Mouse (Mus musculus): ENCODE data around the gene Ppp6r2. TPM values are rescaled to one million over a fixed set of nuclear protein-coding genes. Genes with fewer than 3 reads are reported as not detected.

Ppp6r2 gene
- 64.8 and 76.9 TPM in 2 replicates for polyA plus RNA-seq (2015; fragmentation: Nextera tagmentation; extraction: Ambion mirVana)

GRCm38 (mm10) chr15:89210915-89211715 lies at the start of gene Ppp6r2:
Ppp6r2 (plus strand) TSS chr15:89211553.
- Histone ChIP-seq H3K4me2 (peak within 1 kb of the TSS; percentile 90), H3K27ac (replicated peaks) (peak within 1 kb of the TSS; percentile 93), H3K36me3 (peaks cover 9% of the 10 kb centered on the region), H3K4me1 (replicated peaks) (peaks cover 33% of the 10 kb centered on the region), H3K4me3 (peak within 1 kb of the TSS; percentile 97), H3K9me3 (no peaks in the 10 kb centered on the region), H3K27me3 (no peaks in the 10 kb centered on the region), H3K9ac (peak within 1 kb of the TSS; percentile 99)
- ATAC-seq (ENCODE audit: low read depth), result peak; percentile 89
- WGBS, result 4% methylated on average over 50 of the region's 73 CpGs

GRCm38 (mm10) chr15:89165478-89165877 lies 45.9 kb upstream of the Ppp6r2 start:
- no peak overlapping the region for H3K27ac ChIP-seq (replicated peaks)
- H3K27me3 ChIP-seq, result no peaks in the 10 kb centered on the region
- H3K36me3 ChIP-seq, result peaks cover 90% of the 10 kb centered on the region
- WGBS, result 90% methylated on average over 12 of the region's 12 CpGs
- no peaks in the 10 kb centered on the region for H3K9me3 ChIP-seq
- H3K4me3 ChIP-seq, result no peak overlapping the region
- H3K4me1 ChIP-seq (replicated peaks), result peaks cover 19% of the 10 kb centered on the region
- no peak overlapping the region for H3K9ac ChIP-seq
- no peak for ATAC-seq (ENCODE audit: low read depth)
- no peak overlapping the region for H3K4me2 ChIP-seq

- no peaks in the 10 kb centered on the region for H3K27me3 ChIP-seq
- peaks cover 55% of the 10 kb centered on the region for H3K36me3 ChIP-seq
- H3K4me1 ChIP-seq (replicated peaks), result peaks cover 53% of the 10 kb centered on the region
- H3K9ac ChIP-seq, result peak overlapping the region; percentile 41; the same call in 1 of the 2 replicates
- H3K9me3 ChIP-seq, result no peaks in the 10 kb centered on the region
- WGBS, result 61% methylated on average over 10 of the region's 10 CpGs
- ATAC-seq (ENCODE audit: low read depth), result no peak
- H3K27ac ChIP-seq (replicated peaks), result peak overlapping the region; percentile 76
- H3K4me3 ChIP-seq, result no peak overlapping the region
- H3K4me2 ChIP-seq, result peak overlapping the region; percentile 5; the same call in 1 of the 2 replicates
These were observed 42.4 kb upstream of the Ppp6r2 start for GRCm38 (mm10) chr15:89168922-89169321.

GRCm38 (mm10) chr15:89169431-89169830 lies 41.9 kb upstream of the Ppp6r2 start:
- peak; percentile 60 for ATAC-seq (ENCODE audit: low read depth)
- Histone ChIP-seq H3K9me3 (no peaks in the 10 kb centered on the region), H3K9ac (peak overlapping the region; percentile 41), H3K4me3 (no peak overlapping the region), H3K27me3 (no peaks in the 10 kb centered on the region), H3K4me1 (replicated peaks) (peaks cover 58% of the 10 kb centered on the region), H3K36me3 (peaks cover 50% of the 10 kb centered on the region), H3K4me2 (peak overlapping the region; percentile 5; the same call in 1 of the 2 replicates), H3K27ac (replicated peaks) (peak overlapping the region; percentile 76)
- under 1% methylated on average over 10 of the region's 10 CpGs for WGBS

- peak overlapping the region; percentile 76 for H3K27ac ChIP-seq (replicated peaks)
- WGBS, result 69% methylated on average over 3 of the region's 3 CpGs
- H3K4me2 ChIP-seq, result 0 out of 2 replicates have a peak overlapping the region, but pooled peaks have one; percentile 5
- H3K9me3 ChIP-seq, result no peaks in the 10 kb centered on the region
- H3K36me3 ChIP-seq, result peaks cover 43% of the 10 kb centered on the region
- no peak overlapping the region for H3K4me3 ChIP-seq
- peaks cover 65% of the 10 kb centered on the region for H3K4me1 ChIP-seq (replicated peaks)
- ATAC-seq (ENCODE audit: low read depth), result no peak
- no peaks in the 10 kb centered on the region for H3K27me3 ChIP-seq
- H3K9ac ChIP-seq, result peak overlapping the region; percentile 22; the same call in 1 of the 2 replicates
These were observed 41.3 kb upstream of the Ppp6r2 start for GRCm38 (mm10) chr15:89170102-89170501.

- ATAC-seq (ENCODE audit: low read depth), result no peak
- WGBS, result 95% methylated on average over 5 of the region's 5 CpGs
- peaks cover 29% of the 10 kb centered on the region for H3K36me3 ChIP-seq
- H3K4me3 ChIP-seq, result no peak overlapping the region
- H3K27ac ChIP-seq (replicated peaks), result no peak overlapping the region
- peak overlapping the region; percentile 99 for H3K4me2 ChIP-seq
- H3K9ac ChIP-seq, result peak overlapping the region; percentile 87; the same call in 1 of the 2 replicates
- peaks cover 80% of the 10 kb centered on the region for H3K4me1 ChIP-seq (replicated peaks)
- H3K9me3 ChIP-seq, result no peaks in the 10 kb centered on the region
- no peaks in the 10 kb centered on the region for H3K27me3 ChIP-seq
These were observed 39.8 kb upstream of the Ppp6r2 start for GRCm38 (mm10) chr15:89171526-89172051.

GRCm38 (mm10) chr15:89172276-89172935 lies 38.9 kb upstream of the Ppp6r2 start:
- ATAC-seq (ENCODE audit: low read depth), result no peak
- peak overlapping the region; percentile 87 for H3K9ac ChIP-seq
- peaks cover 88% of the 10 kb centered on the region for H3K4me1 ChIP-seq (replicated peaks)
- peaks cover 20% of the 10 kb centered on the region for H3K36me3 ChIP-seq
- 29% methylated on average over 17 of the region's 17 CpGs for WGBS
- H3K4me3 ChIP-seq, result peak overlapping the region; percentile 57
- no peaks in the 10 kb centered on the region for H3K27me3 ChIP-seq
- no peaks in the 10 kb centered on the region for H3K9me3 ChIP-seq
- peak overlapping the region; percentile 99 for H3K4me2 ChIP-seq
- H3K27ac ChIP-seq (replicated peaks), result peak overlapping the region; percentile 87

GRCm38 (mm10) chr15:89173024-89173905 lies 38.1 kb upstream of the Ppp6r2 start:
- peak; percentile 28 for ATAC-seq (ENCODE audit: low read depth)
- WGBS, result under 1% methylated on average over 63 of the region's 65 CpGs
- H3K9ac ChIP-seq, result peak overlapping the region; percentile 87
- H3K9me3 ChIP-seq, result no peaks in the 10 kb centered on the region
- peaks cover 12% of the 10 kb centered on the region for H3K36me3 ChIP-seq
- peak overlapping the region; percentile 57 for H3K4me3 ChIP-seq
- peaks cover 97% of the 10 kb centered on the region for H3K4me1 ChIP-seq (replicated peaks)
- H3K27ac ChIP-seq (replicated peaks), result peak overlapping the region; percentile 87
- peak overlapping the region; percentile 99 for H3K4me2 ChIP-seq
- no peaks in the 10 kb centered on the region for H3K27me3 ChIP-seq

GRCm38 (mm10) chr15:89173906-89174214 lies 37.5 kb upstream of the Ppp6r2 start:
- peak overlapping the region; percentile 87 for H3K27ac ChIP-seq (replicated peaks)
- H3K9ac ChIP-seq, result peak overlapping the region; percentile 87
- 2% methylated on average over 15 of the region's 15 CpGs for WGBS
- H3K4me1 ChIP-seq (replicated peaks), result peaks cover 100% of the 10 kb centered on the region
- H3K9me3 ChIP-seq, result no peaks in the 10 kb centered on the region
- peak overlapping the region; percentile 57 for H3K4me3 ChIP-seq
- H3K27me3 ChIP-seq, result no peaks in the 10 kb centered on the region
- peak overlapping the region; percentile 99 for H3K4me2 ChIP-seq
- H3K36me3 ChIP-seq, result 0 out of 2 replicates have a peak, but pooled peaks cover 6% of the 10 kb centered on the region
- ATAC-seq (ENCODE audit: low read depth), result peak; percentile 36

- H3K9ac ChIP-seq, result peak overlapping the region; percentile 36; the same call in 1 of the 2 replicates
- no peak overlapping the region for H3K27ac ChIP-seq (replicated peaks)
- no peaks in the 10 kb centered on the region for H3K9me3 ChIP-seq
- peaks cover 100% of the 10 kb centered on the region for H3K4me1 ChIP-seq (replicated peaks)
- 58% methylated on average over 11 of the region's 11 CpGs for WGBS
- 0 out of 2 replicates have a peak, but pooled peaks cover 3% of the 10 kb centered on the region for H3K36me3 ChIP-seq
- no peak overlapping the region for H3K4me3 ChIP-seq
- no peak for ATAC-seq (ENCODE audit: low read depth)
- H3K27me3 ChIP-seq, result no peaks in the 10 kb centered on the region
- H3K4me2 ChIP-seq, result peak overlapping the region; percentile 99; the same call in 1 of the 2 replicates
These were observed 36.4 kb upstream of the Ppp6r2 start for GRCm38 (mm10) chr15:89174889-89175339.

- H3K4me2 ChIP-seq, result no peak overlapping the region
These were observed 35.8 kb upstream of the Ppp6r2 start for GRCm38 (mm10) chr15:89175411-89176155.

More at GRCm38 (mm10) chr15:89175411-89176155, 35.8 kb upstream of the Ppp6r2 start:
- Histone ChIP-seq H3K9ac (no peak overlapping the region), H3K9me3 (no peaks in the 10 kb centered on the region), H3K27ac (replicated peaks) (no peak overlapping the region), H3K27me3 (no peaks in the 10 kb centered on the region), H3K36me3 (no peaks in the 10 kb centered on the region), H3K4me3 (no peak overlapping the region), H3K4me1 (replicated peaks) (peaks cover 93% of the 10 kb centered on the region)
- no peak for ATAC-seq (ENCODE audit: low read depth)
- WGBS, result 84% methylated on average over 13 of the region's 13 CpGs
